Mouse (Mus musculus): ENCODE data around the gene Igf1.

Gene Igf1

GRCm38 (mm10) chr10:87895351-87895750 is 37.3 kb downstream of the Igf1 start:
- DNase-seq (ENCODE audit: low read depth in 1 of 2, low spot score in 2 of 2), result no peak

GRCm38 (mm10) chr10:87897331-87897730 is 39.3 kb downstream of the Igf1 start:
- no peak for DNase-seq (ENCODE audit: low read depth in 1 of 2, low spot score in 2 of 2)

GRCm38 (mm10) chr10:87898826-87899225 is 40.8 kb downstream of the Igf1 start:
- no peak for DNase-seq (ENCODE audit: low read depth in 1 of 2, low spot score in 2 of 2)

GRCm38 (mm10) chr10:87901916-87902315 is 43.9 kb downstream of the Igf1 start:
- DNase-seq (ENCODE audit: low read depth in 1 of 2, low spot score in 2 of 2), result no peak

- DNase-seq (ENCODE audit: low read depth in 1 of 2, low spot score in 2 of 2), result no peak
Observed at GRCm38 (mm10) chr10:87904324-87904723, 46.3 kb downstream of the Igf1 start.

- DNase-seq (ENCODE audit: low read depth in 1 of 2, low spot score in 2 of 2), result no peak
Observed at GRCm38 (mm10) chr10:87905087-87905486, 47.0 kb downstream of the Igf1 start.

DNA sequence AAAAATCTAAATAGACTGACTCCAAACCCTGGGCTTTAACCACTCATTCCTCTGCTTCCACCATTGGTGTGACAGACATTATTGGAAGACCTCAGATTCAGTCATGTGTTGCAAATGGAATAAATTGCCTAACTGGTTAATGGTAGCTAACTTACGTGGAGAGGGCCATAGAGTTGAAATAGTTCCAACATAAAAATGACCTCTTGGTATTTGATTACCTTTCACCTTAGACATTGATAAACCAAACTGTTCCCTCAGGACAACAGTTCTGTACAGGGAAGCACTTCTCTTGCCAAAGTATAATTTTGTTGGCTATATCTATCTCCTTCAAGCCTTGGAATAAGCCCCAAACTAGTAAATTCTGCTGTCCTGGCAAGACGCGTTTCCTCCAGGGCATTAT is 48.1 kb downstream of the Igf1 start:
- DNase-seq (ENCODE audit: low read depth in 1 of 2, low spot score in 2 of 2), result no peak

DNA sequence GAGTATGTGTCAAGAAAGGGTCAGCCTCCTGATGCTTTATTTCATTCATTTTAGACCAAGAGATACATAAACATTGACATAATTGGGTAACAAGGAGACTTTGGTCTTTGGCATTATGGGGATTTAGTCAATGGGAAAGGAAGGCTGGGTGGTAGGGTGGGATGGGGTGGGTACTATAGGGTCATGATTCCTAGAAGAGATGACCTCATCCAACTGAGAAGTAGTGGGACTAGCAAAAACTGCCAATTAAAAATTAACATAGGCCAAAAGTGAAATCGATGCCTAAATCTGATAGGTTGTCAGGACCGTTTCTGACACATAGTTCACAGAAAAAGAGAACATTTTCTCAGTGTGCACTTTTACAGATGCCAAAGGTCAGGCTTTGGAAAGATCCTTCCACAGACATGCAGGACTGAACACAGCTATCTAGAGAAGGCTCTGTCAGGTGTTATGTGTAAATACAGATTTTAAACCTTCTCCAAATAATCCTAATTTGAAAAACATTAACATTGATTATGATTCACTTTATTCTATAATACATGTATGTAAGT is 48.8 kb downstream of the Igf1 start:
- no peak for DNase-seq (ENCODE audit: low read depth in 1 of 2, low spot score in 2 of 2)

- no peak for DNase-seq (ENCODE audit: low read depth in 1 of 2, low spot score in 2 of 2)
Observed at GRCm38 (mm10) chr10:87913852-87914251, 55.8 kb downstream of the Igf1 start.

- no peak for DNase-seq (ENCODE audit: low read depth in 1 of 2, low spot score in 2 of 2)
Observed at GRCm38 (mm10) chr10:87914932-87915331, 56.9 kb downstream of the Igf1 start.

DNA sequence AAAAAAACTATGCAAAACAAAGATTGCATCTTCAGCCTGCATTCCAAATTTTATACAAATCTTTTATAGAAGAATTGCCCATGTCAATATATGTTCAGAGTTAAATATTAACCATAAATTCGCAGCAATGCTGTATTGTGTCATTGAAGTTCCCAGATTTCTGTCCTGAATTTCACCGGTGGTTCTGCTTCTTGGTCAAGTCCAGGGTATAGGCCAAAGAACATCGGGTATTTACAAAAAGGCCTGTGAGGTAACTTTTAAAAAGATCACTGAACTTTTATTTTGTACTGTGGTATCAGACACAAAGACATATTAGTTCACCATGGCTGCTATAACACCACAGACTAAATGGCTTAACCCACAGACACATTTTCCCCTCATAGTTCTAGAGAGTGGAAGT is 57.7 kb downstream of the Igf1 start:
- no peak for DNase-seq (ENCODE audit: low read depth in 1 of 2, low spot score in 2 of 2)

GRCm38 (mm10) chr10:87922263-87922662 is 64.2 kb downstream of the Igf1 start:
- no peak for DNase-seq (ENCODE audit: low read depth in 1 of 2, low spot score in 2 of 2)

DNA sequence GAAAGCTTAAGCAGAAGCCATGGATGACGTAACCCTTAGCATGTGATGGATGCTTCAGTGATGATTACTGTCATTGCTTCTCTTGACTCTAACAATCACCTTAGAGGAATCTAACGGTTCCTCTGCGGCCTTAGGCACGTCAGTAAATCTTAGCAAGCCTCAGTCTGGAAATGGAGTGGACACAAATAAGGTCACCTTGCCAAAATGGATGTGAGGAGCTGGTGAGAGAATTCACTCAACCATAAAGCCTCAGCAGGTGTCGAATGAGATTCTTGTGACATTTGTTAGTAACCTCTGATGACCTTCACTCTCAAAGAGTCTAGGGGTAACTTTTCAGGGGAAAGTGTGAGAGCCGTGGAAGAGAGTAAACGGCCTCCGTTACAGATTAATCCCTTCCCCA is 68.5 kb downstream of the Igf1 start:
- no peak for DNase-seq (ENCODE audit: low read depth in 1 of 2, low spot score in 2 of 2)

- no peak for DNase-seq (ENCODE audit: low read depth in 1 of 2, low spot score in 2 of 2)
Observed at GRCm38 (mm10) chr10:87927131-87927609, 69.1 kb downstream of the Igf1 start.

- no peak for DNase-seq (ENCODE audit: low read depth in 1 of 2, low spot score in 2 of 2)
Observed at GRCm38 (mm10) chr10:87948192-87948591, 90.1 kb downstream of the Igf1 start.

DNA sequence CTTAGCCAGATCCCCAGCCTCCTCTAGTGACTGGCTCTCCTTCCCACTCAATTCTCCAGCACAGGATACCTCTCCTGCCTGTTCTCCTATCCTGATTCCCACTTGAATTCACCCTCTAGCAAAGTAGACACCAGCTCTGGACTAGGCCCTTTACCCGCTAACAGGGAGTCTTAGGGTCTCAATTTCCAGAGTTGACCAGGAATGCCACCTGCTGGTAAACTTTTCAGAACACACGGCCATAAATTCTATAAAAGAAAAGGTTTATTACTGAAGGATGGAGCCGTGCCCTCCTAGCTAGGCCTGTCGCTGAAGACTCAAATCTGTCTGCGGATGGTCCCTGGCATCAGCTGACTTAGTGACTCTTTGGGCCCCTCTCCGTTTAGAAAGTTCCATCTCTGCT is 113.5 kb downstream of the Igf1 start:
- no peak for DNase-seq (ENCODE audit: low read depth in 1 of 2, low spot score in 2 of 2)

DNA sequence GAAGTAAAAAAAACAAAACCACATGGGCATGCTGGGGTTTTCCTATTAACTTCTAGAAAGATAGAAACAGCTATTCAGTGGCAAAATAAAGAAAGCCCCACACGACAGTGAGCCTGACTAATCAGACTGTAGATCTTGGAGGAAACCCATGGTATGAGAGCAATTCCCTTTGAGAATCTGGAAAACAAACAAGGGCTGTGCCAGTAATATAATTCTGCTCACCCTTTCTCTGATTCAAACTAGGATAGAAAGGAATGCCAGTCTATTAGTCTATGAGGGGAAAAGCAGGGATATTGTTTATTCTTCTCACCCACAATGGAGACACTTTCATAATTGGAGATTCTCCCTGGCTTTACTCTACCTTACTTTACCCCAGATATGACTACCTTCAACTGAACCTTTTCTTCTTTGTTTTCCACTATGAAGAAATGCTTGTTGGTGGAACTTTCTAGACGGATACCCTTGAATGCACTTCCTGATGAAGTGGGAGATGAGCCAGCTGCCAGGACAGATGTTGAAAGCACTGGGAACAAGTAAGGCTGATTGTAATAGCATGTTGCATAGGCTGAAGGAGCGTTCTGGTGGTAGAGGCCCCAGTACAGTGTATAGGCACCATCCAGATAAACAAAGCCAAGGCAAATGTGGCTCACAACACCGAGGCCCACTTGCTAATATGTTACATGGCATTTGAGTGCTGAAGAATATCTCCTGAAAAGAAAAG is 116.0 kb downstream of the Igf1 start:
- no peak for DNase-seq (ENCODE audit: low read depth in 1 of 2, low spot score in 2 of 2)

- DNase-seq (ENCODE audit: low read depth in 1 of 2, low spot score in 2 of 2), result no peak
Observed at GRCm38 (mm10) chr10:87985375-87985774, 127.3 kb downstream of the Igf1 start.

DNA sequence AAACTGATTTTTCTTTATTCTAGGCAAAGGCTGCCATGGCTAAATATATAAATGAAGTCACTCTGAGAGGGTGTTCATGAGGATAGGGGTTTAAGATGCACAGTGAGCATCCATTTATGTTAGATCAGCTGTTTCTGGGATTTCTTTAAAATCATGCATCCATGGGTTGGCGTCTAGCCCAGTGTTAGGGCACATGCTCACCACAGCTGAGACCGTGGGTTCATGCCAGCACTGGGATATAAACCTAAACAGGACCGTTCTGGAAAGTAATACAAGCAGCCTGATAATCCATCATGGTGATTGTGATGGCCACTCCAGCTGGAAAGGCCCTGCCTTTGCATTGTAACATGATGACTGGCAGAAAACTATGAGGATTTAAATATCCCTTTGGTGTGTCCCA is 128.1 kb downstream of the Igf1 start:
- no peak for DNase-seq (ENCODE audit: low read depth in 1 of 2, low spot score in 2 of 2)
